Mouse (Mus musculus): Measurements from ENCODE around the gene C2cd3. TPM values are rescaled to one million over a fixed set of nuclear protein-coding genes. Genes with fewer than 3 reads are reported as not detected.

C2cd3 gene
- total and polyA plus RNA-seq, 2 experiments from 2014 or later = 9.2 to 18.3 TPM

- H3K27me3 ChIP-seq (ENCODE audit: insufficient read depth, low read length) = no peaks in the 10 kb centered on the region
- no peak overlapping the region for H3K9ac ChIP-seq (replicated peaks; ENCODE audit: low read length)
- peaks cover 7% of the 10 kb centered on the region; the same call in 1 of the 2 replicates for H3K4me1 ChIP-seq (ENCODE audit: insufficient read depth, low read length)
- H3K4me3 ChIP-seq (ENCODE audit: low read length) = no peak overlapping the region
- TF ChIP-seq CTCF (IDR thresholded peaks at IDR 0.05; ENCODE audit: low read depth) = no peak
- DNase-seq (ENCODE audit: low spot score) = peak; percentile 17
- 39% methylated on average over 5 of the region's 5 CpGs for WGBS
- peak overlapping the region; percentile 71 for H3K27ac ChIP-seq
- ATAC-seq = peak; percentile 51; the same call in 1 of the 2 replicates
- H3K36me3 ChIP-seq (ENCODE audit: insufficient read depth, low read length) = 0 out of 2 replicates have a peak, but pooled peaks cover 11% of the 10 kb centered on the region
- H3K9me3 ChIP-seq (ENCODE audit: low read length) = no peaks in the 10 kb centered on the region
- H3K4me2 ChIP-seq (ENCODE audit: low read depth, low read length) = no peak overlapping the region
Measured at GRCm38 (mm10) chr7:100465656-100466309, 93.8 kb downstream of the C2cd3 start.

GRCm38 (mm10) chr7:100466781-100467510 is 94.9 kb downstream of the C2cd3 start:
- no peak for TF ChIP-seq CTCF (IDR thresholded peaks at IDR 0.05; ENCODE audit: low read depth)
- DNase-seq (ENCODE audit: low spot score) (no peak), ATAC-seq (no peak)
- Histone ChIP-seq H3K27ac (no peak overlapping the region), H3K4me1 (ENCODE audit: insufficient read depth, low read length) (peaks cover 7% of the 10 kb centered on the region; the same call in 1 of the 2 replicates), H3K9me3 (ENCODE audit: low read length) (no peaks in the 10 kb centered on the region), H3K27me3 (ENCODE audit: insufficient read depth, low read length) (no peaks in the 10 kb centered on the region), H3K4me3 (ENCODE audit: low read length) (no peak overlapping the region), H3K9ac (replicated peaks; ENCODE audit: low read length) (no peak overlapping the region), H3K4me2 (ENCODE audit: low read depth, low read length) (no peak overlapping the region), H3K36me3 (ENCODE audit: insufficient read depth, low read length) (0 out of 2 replicates have a peak, but pooled peaks cover 11% of the 10 kb centered on the region)
- 92% methylated on average over 11 of the region's 11 CpGs for whole genome bisulfite sequencing

- H3K9ac ChIP-seq (replicated peaks; ENCODE audit: low read length) = no peak overlapping the region
Measured at GRCm38 (mm10) chr7:100468761-100469160, 96.7 kb downstream of the C2cd3 start.

GRCm38 (mm10) chr7:100469502-100469901 is 97.5 kb downstream of the C2cd3 start:
- Histone ChIP-seq H3K4me2 (ENCODE audit: low read depth, low read length) (no peak overlapping the region), H3K4me3 (ENCODE audit: low read length) (no peak overlapping the region), H3K9me3 (ENCODE audit: low read length) (no peaks in the 10 kb centered on the region), H3K9ac (replicated peaks; ENCODE audit: low read length) (no peak overlapping the region), H3K27me3 (ENCODE audit: insufficient read depth, low read length) (no peaks in the 10 kb centered on the region), H3K4me1 (ENCODE audit: insufficient read depth, low read length) (peaks cover 7% of the 10 kb centered on the region; the same call in 1 of the 2 replicates), H3K27ac (no peak overlapping the region), H3K36me3 (ENCODE audit: insufficient read depth, low read length) (0 out of 2 replicates have a peak, but pooled peaks cover 11% of the 10 kb centered on the region)
- WGBS = 86% methylated on average over 1 of the region's 1 CpGs
- DNase-seq (ENCODE audit: low spot score) = no peak
- no peak for TF ChIP-seq CTCF (IDR thresholded peaks at IDR 0.05; ENCODE audit: low read depth)
- no peak for ATAC-seq

More at GRCm38 (mm10) chr7:100468761-100469160, 96.7 kb downstream of the C2cd3 start:
- Histone ChIP-seq H3K36me3 (ENCODE audit: insufficient read depth, low read length) (0 out of 2 replicates have a peak, but pooled peaks cover 11% of the 10 kb centered on the region), H3K27ac (no peak overlapping the region), H3K9me3 (ENCODE audit: low read length) (no peaks in the 10 kb centered on the region), H3K4me3 (ENCODE audit: low read length) (no peak overlapping the region), H3K27me3 (ENCODE audit: insufficient read depth, low read length) (no peaks in the 10 kb centered on the region), H3K4me1 (ENCODE audit: insufficient read depth, low read length) (peaks cover 7% of the 10 kb centered on the region; the same call in 1 of the 2 replicates), H3K4me2 (ENCODE audit: low read depth, low read length) (no peak overlapping the region)
- TF ChIP-seq CTCF (IDR thresholded peaks at IDR 0.05; ENCODE audit: low read depth) = no peak
- no peak for ATAC-seq
- 86% methylated on average over 6 of the region's 6 CpGs for WGBS
- DNase-seq (ENCODE audit: low spot score) = no peak

GRCm38 (mm10) chr7:100470796-100471406 is 98.9 kb downstream of the C2cd3 start:
- no peaks in the 10 kb centered on the region for H3K9me3 ChIP-seq (ENCODE audit: low read length)
- 0 out of 2 replicates have a peak, but pooled peaks cover 5% of the 10 kb centered on the region for H3K4me1 ChIP-seq (ENCODE audit: insufficient read depth, low read length)
- no peak overlapping the region for H3K4me3 ChIP-seq (ENCODE audit: low read length)
- 0 out of 2 replicates have a peak, but pooled peaks cover 11% of the 10 kb centered on the region for H3K36me3 ChIP-seq (ENCODE audit: insufficient read depth, low read length)
- no peak overlapping the region for H3K4me2 ChIP-seq (ENCODE audit: low read depth, low read length)
- no peak for TF ChIP-seq CTCF (IDR thresholded peaks at IDR 0.05; ENCODE audit: low read depth)
- whole genome bisulfite sequencing = 93% methylated on average over 11 of the region's 11 CpGs
- ATAC-seq (no peak), DNase-seq (ENCODE audit: low spot score) (no peak)
- no peaks in the 10 kb centered on the region for H3K27me3 ChIP-seq (ENCODE audit: insufficient read depth, low read length)
- H3K9ac ChIP-seq (replicated peaks; ENCODE audit: low read length) = no peak overlapping the region
- H3K27ac ChIP-seq = no peak overlapping the region

- Histone ChIP-seq H3K27me3 (ENCODE audit: insufficient read depth, low read length) (no peaks in the 10 kb centered on the region), H3K4me1 (ENCODE audit: insufficient read depth, low read length) (0 out of 2 replicates have a peak, but pooled peaks cover 5% of the 10 kb centered on the region), H3K9me3 (ENCODE audit: low read length) (no peaks in the 10 kb centered on the region), H3K4me3 (ENCODE audit: low read length) (no peak overlapping the region), H3K36me3 (ENCODE audit: insufficient read depth, low read length) (0 out of 2 replicates have a peak, but pooled peaks cover 11% of the 10 kb centered on the region), H3K27ac (no peak overlapping the region), H3K4me2 (ENCODE audit: low read depth, low read length) (no peak overlapping the region), H3K9ac (replicated peaks; ENCODE audit: low read length) (no peak overlapping the region)
- ATAC-seq (no peak), DNase-seq (ENCODE audit: low spot score) (no peak)
- 93% methylated on average over 1 of the region's 1 CpGs for WGBS
- TF ChIP-seq CTCF (IDR thresholded peaks at IDR 0.05; ENCODE audit: low read depth) = no peak
Measured at GRCm38 (mm10) chr7:100471407-100471797, 99.4 kb downstream of the C2cd3 start.
